Mouse (Mus musculus) liver, embryonic 14.5 days (tissue): ENCODE results near the gene Cmtm8. TPM values are rescaled to one million over a fixed set of nuclear protein-coding genes. Genes with fewer than 3 reads are reported as not detected.

Experiments
- ATAC-seq: fragments of 200-750 bp; cut with Nextera tagmentation; 2 replicates; pipeline ENCODE4 v1.8.0; 2017; ENCODE audit warnings: moderate number of reproducible peaks, mild to moderate bottlenecking, moderate library complexity; ENCODE audit not compliant: insufficient read depth
- DNase-seq, 3 experiments: peaks; one replicate each; pipeline ENCODE4 v3.0.0-alpha.2; 2012 to 2013; ENCODE audit warnings: low read depth in 3 of 3, low spot score in 3 of 3
- H3K27ac ChIP-seq: fragments of 300-500 bp; sonication (generic); 2 replicates; pipeline ENCODE4 v1.5.1; 2014; ENCODE audit warnings: moderate library complexity, mild to moderate bottlenecking, control low read depth, inconsistent platforms
- H3K27me3 ChIP-seq: fragments of 300-500 bp; sonication (generic); 2 replicates; pipeline ENCODE4 v1.6.1; 2014; ENCODE audit warnings: mild to moderate bottlenecking, low read length, moderate library complexity; ENCODE audit not compliant: control insufficient read depth, insufficient read depth
- H3K36me3 ChIP-seq: fragments of 300-500 bp; sonication (generic); replicated peaks from 2 replicates; pipeline ENCODE4 v1.6.1; 2014; ENCODE audit warnings: low read depth; ENCODE audit not compliant: control insufficient read depth, insufficient read depth
- H3K4me1 ChIP-seq, 2 experiments: fragments of 200-500 bp in 1 of 2; fragments of 300-500 bp in 1 of 2; sonication (generic) in 1 of 2; replicated peaks; 2 replicates each; pipeline ENCODE4 v1.6.1; 2012 to 2014; ENCODE audit warnings: antibody characterized with exemption in 1 of 2, inconsistent platforms in 1 of 2, low read length in 1 of 2; ENCODE audit not compliant: control insufficient read depth in 2 of 2, insufficient read depth in 2 of 2
- H3K4me2 ChIP-seq: fragments of 300-500 bp; sonication (generic); 2 replicates; pipeline ENCODE4 v1.6.1; 2014; ENCODE audit warnings: low read depth, mild to moderate bottlenecking, control low read depth, moderate library complexity
- H3K4me3 ChIP-seq, 2 experiments: fragments of 200-500 bp in 1 of 2; fragments of 300-500 bp in 1 of 2; sonication (generic) in 1 of 2; 2 replicates each; pipeline ENCODE4 v1.5.1; 2012 to 2014; ENCODE audit warnings: low read depth in 2 of 2, low read length in 2 of 2, mild to moderate bottlenecking in 2 of 2, control low read depth in 1 of 2, inconsistent platforms in 1 of 2, moderate library complexity in 1 of 2; ENCODE audit not compliant: insufficient read depth in 1 of 2
- H3K9ac ChIP-seq: fragments of 300-500 bp; sonication (generic); replicated peaks from 2 replicates; pipeline ENCODE4 v1.6.1; 2014; ENCODE audit warnings: mild to moderate bottlenecking, control low read depth, moderate library complexity
- H3K9me3 ChIP-seq: fragments of 300-500 bp; sonication (generic); 2 replicates; pipeline ENCODE4 v1.6.1; 2016; ENCODE audit warnings: low read length, mixed read lengths; ENCODE audit not compliant: control insufficient read depth
- CTCF ChIP-seq: IDR thresholded peaks from 2 replicates; pipeline ENCODE4 v1.5.1; 2016; ENCODE audit warnings: antibody characterized with exemption, low read depth, control low read depth
- EP300 ChIP-seq: IDR thresholded peaks from 2 replicates; pipeline ENCODE4 v1.6.1; 2016; ENCODE audit warnings: antibody characterized with exemption, low read depth
- WGBS: fragments of 180-500 bp; shearing (Covaris S2); extraction: QIAGEN DNeasy Blood & Tissue Kit; methylation state at CpG from one replicate; pipeline ENCODE4 v1.1.7; 2014; ENCODE audit not compliant: insufficient replicate concordance; 5-methylcytosine and 5-hydroxymethylcytosine counted together
- polyA plus RNA-seq, 2 experiments: library from polyadenylated mRNA; depleted of rRNA in 1 of 2; stranded (reverse) in 1 of 2; unstranded in 1 of 2; fragments of >200 nt; fragmentation: Nextera tagmentation in 1 of 2; extraction: Ambion mirVana in 1 of 2; gene quantifications; 2 replicates each; pipeline versions ENCODE4 v1.2.1 to v1.2.3; 2012 to 2014

Gene Cmtm8
- polyA plus RNA-seq, 2 experiments = 16.2 to 24.2 TPM

DNA sequence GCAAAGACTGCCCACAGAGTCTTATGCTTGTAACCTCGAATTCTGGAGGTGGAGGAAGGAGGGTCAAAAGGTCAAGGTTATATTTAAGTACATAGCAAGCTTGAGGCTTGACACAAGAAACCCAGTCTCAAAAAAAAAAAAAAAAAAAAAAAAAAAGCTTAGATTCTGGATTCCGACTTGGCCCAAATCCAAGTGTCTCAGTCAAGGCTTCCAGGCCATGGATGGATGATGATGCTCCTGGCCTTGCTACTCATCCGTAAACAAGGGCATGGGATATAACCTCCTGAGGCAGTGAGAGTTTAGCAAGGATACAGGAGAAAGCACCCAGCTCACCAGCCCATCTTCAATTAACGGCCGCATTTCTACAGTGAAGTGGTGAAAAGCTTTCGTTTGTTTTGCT is 69.3 kb downstream of the Cmtm8 start:
- 60% methylated on average over 6 of the region's 6 CpGs for WGBS
- ATAC-seq (no peak), DNase-seq (no peak)
- Histone ChIP-seq H3K9me3 (no peaks in the 10 kb centered on the region), H3K36me3 (no peaks in the 10 kb centered on the region), H3K9ac (no peak overlapping the region), H3K4me1 (peaks cover 0 to 14% of the 10 kb centered on the region in 2 experiments; a peak in 2 of 4 replicates), H3K27ac (no peak overlapping the region), H3K4me3 (no peak overlapping the region), H3K27me3 (no peaks in the 10 kb centered on the region), H3K4me2 (no peak overlapping the region)
- TF ChIP-seq EP300 = no peak
- TF ChIP-seq CTCF = no peak

DNA sequence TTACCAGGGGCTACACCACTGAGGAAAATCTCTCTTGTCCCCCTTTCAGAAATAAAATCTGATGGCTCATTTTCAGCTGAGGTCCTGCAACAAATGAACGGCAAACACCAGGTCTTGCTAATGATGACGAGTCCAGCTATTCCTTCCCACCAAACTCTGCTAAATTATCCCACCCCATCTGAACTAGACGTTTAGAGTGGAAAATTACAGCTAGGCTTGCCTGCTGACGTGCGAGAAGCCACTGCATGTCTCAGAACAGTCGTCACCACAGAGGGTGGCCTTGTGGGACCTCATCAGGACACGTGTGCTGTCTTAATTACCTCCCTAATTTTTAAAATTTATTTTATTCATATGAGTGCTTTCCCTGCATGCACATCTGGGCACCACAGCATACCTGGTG is 72.4 kb downstream of the Cmtm8 start:
- WGBS = 70% methylated on average over 7 of the region's 7 CpGs
- no peak overlapping the region for H3K27ac ChIP-seq
- no peak overlapping the region for H3K4me3 ChIP-seq
- ATAC-seq (no peak), DNase-seq (no peak)
- H3K4me2 ChIP-seq = no peak overlapping the region
- no peak overlapping the region for H3K9ac ChIP-seq
- no peaks in the 10 kb centered on the region for H3K36me3 ChIP-seq
- TF ChIP-seq CTCF (no peak), EP300 (no peak)
- no peaks in the 10 kb centered on the region for H3K9me3 ChIP-seq
- no peaks in the 10 kb centered on the region for H3K27me3 ChIP-seq
- peaks cover 0 to 4% of the 10 kb centered on the region in 2 experiments; a peak in 1 of 4 replicates for H3K4me1 ChIP-seq

DNA sequence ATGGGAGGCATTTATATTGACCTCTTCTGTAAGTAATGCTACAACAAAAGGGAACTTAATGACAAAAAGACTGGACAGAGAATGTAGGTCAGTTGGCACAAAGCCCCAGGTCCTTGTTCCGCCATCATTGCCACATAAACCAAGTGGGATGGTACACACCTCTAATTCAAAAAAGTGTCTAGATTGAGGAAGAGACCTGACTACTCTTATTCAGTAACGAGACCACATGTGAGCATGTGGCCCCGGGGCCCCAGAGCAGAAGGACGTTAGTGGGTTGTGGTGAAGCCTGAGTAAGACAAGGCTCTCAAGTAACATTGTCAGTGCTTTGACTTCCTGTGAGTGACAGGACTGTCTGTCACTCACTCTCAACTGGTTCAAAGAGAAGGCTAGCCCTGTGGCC is 73.7 kb downstream of the Cmtm8 start:
- H3K36me3 ChIP-seq = no peaks in the 10 kb centered on the region
- no peak for DNase-seq

DNA sequence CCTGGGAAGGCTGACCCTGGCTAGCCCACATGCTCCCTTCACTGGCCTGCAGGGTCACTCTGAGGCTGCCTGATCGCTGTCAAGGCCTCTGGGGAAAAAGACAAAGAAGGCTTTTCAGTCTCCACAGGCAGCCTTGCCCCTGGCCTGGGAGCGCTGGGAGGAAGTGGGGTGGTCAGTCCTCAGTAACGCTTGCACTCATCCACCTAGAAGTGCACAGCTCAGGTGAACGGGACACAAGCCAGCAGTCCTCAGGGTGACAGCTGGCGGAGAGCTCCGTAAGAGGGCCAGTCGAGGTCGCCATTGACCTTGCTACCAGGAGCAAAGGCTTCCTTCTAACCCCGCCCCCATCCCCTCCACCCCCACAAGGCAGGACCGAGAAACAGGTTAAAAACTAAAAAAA is 75.9 kb downstream of the Cmtm8 start:
- Histone ChIP-seq H3K4me3 (no peak overlapping the region), H3K27ac (no peak overlapping the region), H3K4me1 (no peaks in the 10 kb centered on the region), H3K27me3 (no peaks in the 10 kb centered on the region), H3K9me3 (no peaks in the 10 kb centered on the region), H3K9ac (no peak overlapping the region), H3K36me3 (no peaks in the 10 kb centered on the region), H3K4me2 (no peak overlapping the region)
- DNase-seq = no peak
- WGBS = 59% methylated on average over 10 of the region's 10 CpGs
- TF ChIP-seq EP300 (no peak), CTCF (no peak)
- no peak for ATAC-seq

More for the DNA sequence above, 73.7 kb downstream of the Cmtm8 start:
- no peak overlapping the region for H3K27ac ChIP-seq
- H3K4me3 ChIP-seq = no peak overlapping the region
- WGBS = 32% methylated on average over 4 of the region's 4 CpGs
- H3K9me3 ChIP-seq = no peaks in the 10 kb centered on the region
- no peaks in the 10 kb centered on the region; a peak in 1 of 4 replicates for H3K4me1 ChIP-seq
- H3K27me3 ChIP-seq = no peaks in the 10 kb centered on the region
- TF ChIP-seq CTCF = no peak
- TF ChIP-seq EP300 = no peak
- no peak for ATAC-seq
- H3K4me2 ChIP-seq = no peak overlapping the region
- no peak overlapping the region for H3K9ac ChIP-seq

DNA sequence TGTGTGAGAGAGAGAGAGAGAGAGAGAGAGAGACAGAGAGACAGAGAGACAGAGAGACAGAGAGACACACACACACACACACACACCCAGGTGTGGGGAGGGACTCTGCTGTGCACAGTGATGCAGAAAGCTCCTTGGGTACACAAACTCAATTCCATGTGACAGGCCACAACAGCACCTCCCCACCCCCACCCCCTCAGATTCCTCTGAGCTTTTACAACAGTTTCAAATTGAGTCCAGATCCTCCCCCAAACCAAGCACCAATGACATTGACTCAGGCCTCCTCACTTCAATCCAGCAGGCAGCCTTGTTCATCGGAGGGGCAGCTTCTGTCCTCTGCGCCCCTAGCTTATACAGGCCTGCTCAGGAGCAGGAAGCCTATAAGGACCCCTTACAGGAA is 76.4 kb downstream of the Cmtm8 start:
- DNase-seq (no peak), ATAC-seq (no peak)
- H3K9ac ChIP-seq = no peak overlapping the region
- no peak overlapping the region for H3K4me2 ChIP-seq
- H3K9me3 ChIP-seq = no peaks in the 10 kb centered on the region
- H3K4me3 ChIP-seq = no peak overlapping the region
- no peaks in the 10 kb centered on the region for H3K36me3 ChIP-seq
- no peak overlapping the region for H3K27ac ChIP-seq
- TF ChIP-seq CTCF (no peak), EP300 (no peak)
- H3K4me1 ChIP-seq = no peaks in the 10 kb centered on the region
- H3K27me3 ChIP-seq = no peaks in the 10 kb centered on the region
- 81% methylated on average over 2 of the region's 2 CpGs for WGBS
